Mouse (Mus musculus) cerebellum, adult 2 months (tissue): ENCODE measurements around the gene Ube2l6.

Source experiments
- CTCF ChIP-seq: fragments of 200-500 bp; IDR thresholded peaks from 2 replicates; pipeline ENCODE4 v1.5.1; 2011; ENCODE audit warnings: low read depth, mild to moderate bottlenecking, control low read depth, low read length, moderate library complexity, borderline replicate concordance; ENCODE audit not compliant: insufficient read depth
- POLR2A ChIP-seq: fragments of 200-500 bp; IDR thresholded peaks from 2 replicates; pipeline ENCODE4 v1.6.1; 2011; ENCODE audit warnings: low read length, control low read depth, borderline replicate concordance; ENCODE audit not compliant: insufficient read depth

- no peak for TF ChIP-seq POLR2A
- TF ChIP-seq CTCF, result no peak
Observed at GRCm38 (mm10) chr2:84850407-84851129, 51.9 kb downstream of the Ube2l6 start.
